31 mouse cellular contexts compared by ENCODE assay signal in the genomic region with DNA sequence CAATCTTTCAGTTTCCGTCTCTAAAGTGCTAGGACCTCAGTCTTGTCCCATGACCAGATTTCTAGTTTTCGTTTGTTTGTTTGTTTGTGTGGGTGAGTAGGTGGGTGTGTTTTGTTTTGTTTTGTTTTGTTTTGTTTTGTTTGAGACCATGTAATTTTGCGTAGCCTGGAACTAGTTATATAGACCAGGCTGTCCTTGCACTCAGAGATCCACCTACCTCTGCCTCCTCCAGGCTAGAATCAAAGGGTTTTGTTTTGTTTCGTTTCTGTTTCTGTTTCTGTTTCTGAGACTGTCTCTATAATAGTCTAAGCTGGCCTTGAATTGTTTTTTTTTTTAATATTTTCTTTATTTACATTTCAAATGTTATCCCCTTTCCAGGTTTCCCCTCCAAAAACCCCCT. TPM values are rescaled to one million over a fixed set of nuclear protein-coding genes. Genes with fewer than 3 reads are reported as not detected.
DNase-seq lines count a peak whose midpoint lies in the region; ATAC-seq and TF ChIP-seq lines count a peak whose summit lies in the region.
"Had no signal": no experiment of that assay in that cellular context is flagged by ENCODE, and none has a peak within 500 bp of the region (broad histone marks: within the 10 kb centered on the region; RNA-seq: fewer than 3 reads in every experiment).

No protein-coding gene starts in this region.

- TF ChIP-seq EP300 in stomach, postnatal 0 days (optimal IDR thresholded peaks at IDR 0.05) = no peak

- no peak overlapping the region for H3K4me3 ChIP-seq in myocyte
- no peak overlapping the region for H3K4me3 ChIP-seq in forebrain, embryonic 16.5 days (replicated peaks; ENCODE audit: low read length)
- no peak overlapping the region for H3K4me3 ChIP-seq in stomach, postnatal 0 days (ENCODE audit: low read depth, low read length)
- H3K4me3 ChIP-seq: embryonic facial prominence, embryonic 10.5 days; embryonic facial prominence, embryonic 13.5 days; erythroblast, embryonic 14.5 days; forebrain, embryonic 12.5 days; forebrain, embryonic 15.5 days; heart, embryonic 12.5 days; heart, embryonic 15.5 days; hindbrain, embryonic 10.5 days; hindbrain, embryonic 13.5 days had no signal

- TF ChIP-seq CTCF in stomach, postnatal 0 days (IDR thresholded peaks at IDR 0.05; ENCODE audit: low read depth) = no peak

- H3K9me3 ChIP-seq in forebrain, embryonic 16.5 days (ENCODE audit: control insufficient read depth, low read length) = no peaks in the 10 kb centered on the region
- H3K9me3 ChIP-seq in stomach, postnatal 0 days (ENCODE audit: control insufficient read depth, low read length) = no peaks in the 10 kb centered on the region
- H3K9me3 ChIP-seq: embryonic facial prominence, embryonic 10.5 days; embryonic facial prominence, embryonic 13.5 days; forebrain, embryonic 12.5 days; forebrain, embryonic 15.5 days; G1E; heart, embryonic 12.5 days; heart, embryonic 15.5 days; hindbrain, embryonic 10.5 days; hindbrain, embryonic 13.5 days had no signal

- no peak overlapping the region for H3K9ac ChIP-seq in forebrain, embryonic 16.5 days (replicated peaks; ENCODE audit: low read depth, low read length)
- H3K9ac ChIP-seq in stomach, postnatal 0 days (ENCODE audit: low read length) = no peak overlapping the region
- H3K9ac ChIP-seq: embryonic facial prominence, embryonic 13.5 days; forebrain, embryonic 12.5 days; forebrain, embryonic 15.5 days; heart, embryonic 12.5 days; heart, embryonic 15.5 days; hindbrain, embryonic 13.5 days had no signal

- WGBS in forebrain, embryonic 16.5 days = 88% methylated on average over 4 of the region's 4 CpGs
- WGBS in stomach, postnatal 0 days = 89% methylated on average over 4 of the region's 4 CpGs

- no peaks in the 10 kb centered on the region for H3K4me1 ChIP-seq in forebrain, embryonic 16.5 days (replicated peaks; ENCODE audit: control insufficient read depth, insufficient read depth, low read length)
- no peaks in the 10 kb centered on the region for H3K4me1 ChIP-seq in stomach, postnatal 0 days (replicated peaks; ENCODE audit: control insufficient read depth, insufficient read depth)
- H3K4me1 ChIP-seq: embryonic facial prominence, embryonic 10.5 days; embryonic facial prominence, embryonic 13.5 days; forebrain, embryonic 12.5 days; forebrain, embryonic 15.5 days; heart, embryonic 12.5 days; heart, embryonic 15.5 days; hindbrain, embryonic 10.5 days; hindbrain, embryonic 13.5 days had no signal

- H3K27me3 ChIP-seq in myocyte (ENCODE audit: control insufficient read depth, insufficient read depth, insufficient read length) = peaks cover 32% of the 10 kb centered on the region
- no peaks in the 10 kb centered on the region for H3K27me3 ChIP-seq in forebrain, embryonic 16.5 days (replicated peaks; ENCODE audit: control insufficient read depth, insufficient read depth, low read length)
- no peaks in the 10 kb centered on the region for H3K27me3 ChIP-seq in stomach, postnatal 0 days (ENCODE audit: control insufficient read depth, insufficient read depth, low read length)
- H3K27me3 ChIP-seq: embryonic facial prominence, embryonic 13.5 days; forebrain, embryonic 12.5 days; forebrain, embryonic 15.5 days; heart, embryonic 15.5 days had no signal

- TF ChIP-seq POLR2A in myocyte (IDR thresholded peaks at IDR 0.05; ENCODE audit: insufficient read length, low read depth) = no peak

- no peak overlapping the region for H3K27ac ChIP-seq in forebrain, embryonic 16.5 days (ENCODE audit: low read length)
- no peak overlapping the region for H3K27ac ChIP-seq in stomach, postnatal 0 days (replicated peaks)
- H3K27ac ChIP-seq: embryonic facial prominence, embryonic 10.5 days; embryonic facial prominence, embryonic 13.5 days; forebrain, embryonic 12.5 days; forebrain, embryonic 15.5 days; heart, embryonic 15.5 days; hindbrain, embryonic 10.5 days; hindbrain, embryonic 13.5 days had no signal

- H3K79me2 ChIP-seq in myocyte (ENCODE audit: control insufficient read depth, insufficient read depth) = no peaks in the 10 kb centered on the region

- DNase-seq in CD4-positive, CD25-positive, alpha-beta regulatory T cell, adult 2 months (ENCODE audit: low read depth, low spot score) = peak; percentile 52
- no peak for DNase-seq in lung, postnatal 4 days
- DNase-seq in layer of hippocampus, adult 11-12 months (ENCODE audit: low spot score) = no peak
- DNase-seq in stomach, postnatal 0 days (ENCODE audit: low spot score) = no peak
- DNase-seq: adrenal gland, adult 2 months; adrenal gland, postnatal 14 days; cerebellum, adult 11-12 months; cerebellum, adult 8-10 months; cerebellum, postnatal 10 days; cerebellum, postnatal 36 days; embryo, embryonic 11 days; gastrocnemius, postnatal 10 days; heart, adult 11 months; heart, postnatal 10 days; heart, postnatal 36 days had no signal

- no peaks in the 10 kb centered on the region for H3K36me3 ChIP-seq in myocyte (ENCODE audit: control insufficient read depth, insufficient read depth)
- no peaks in the 10 kb centered on the region for H3K36me3 ChIP-seq in forebrain, embryonic 16.5 days (ENCODE audit: control insufficient read depth, insufficient read depth)
- H3K36me3 ChIP-seq in stomach, postnatal 0 days (ENCODE audit: control insufficient read depth, insufficient read depth, low read length) = no peaks in the 10 kb centered on the region
- H3K36me3 ChIP-seq: embryonic facial prominence, embryonic 10.5 days; embryonic facial prominence, embryonic 13.5 days; forebrain, embryonic 12.5 days; forebrain, embryonic 15.5 days; G1E; heart, embryonic 12.5 days; heart, embryonic 15.5 days; hindbrain, embryonic 10.5 days; hindbrain, embryonic 13.5 days had no signal

- ATAC-seq in activated CD4-positive, CD25-positive, alpha-beta regulatory T cell, adult 4 months = peak; percentile 77
- ATAC-seq in forebrain, embryonic 16.5 days = no peak
- ATAC-seq in stomach, postnatal 0 days (ENCODE audit: low FRiP score, low TSS enrichment) = no peak
- ATAC-seq: forebrain, embryonic 15.5 days; hindbrain, embryonic 16.5 days; intestine, postnatal 0 days; Patski had no signal

- peak overlapping the region; percentile 30 for H3K4me2 ChIP-seq in myocyte (ENCODE audit: low read depth)
- H3K4me2 ChIP-seq in forebrain, embryonic 16.5 days (ENCODE audit: low read length) = no peak overlapping the region
- H3K4me2 ChIP-seq in stomach, postnatal 0 days (replicated peaks; ENCODE audit: low read depth) = no peak overlapping the region
- H3K4me2 ChIP-seq: embryonic facial prominence, embryonic 13.5 days; forebrain, embryonic 12.5 days; forebrain, embryonic 15.5 days; heart, embryonic 12.5 days; heart, embryonic 15.5 days; hindbrain, embryonic 13.5 days had no signal

- no peak overlapping the region for H3ac ChIP-seq in myocyte (ENCODE audit: control insufficient read depth, insufficient read length)

TF ChIP-seq in myocyte, 11 proteins besides CTCF, POLR2A, EP300 and RAD21:
- TF ChIP-seq E2F4 (IDR thresholded peaks at IDR 0.05; ENCODE audit: insufficient read depth) (no peak), MYOD1 (IDR thresholded peaks at IDR 0.05; ENCODE audit: control insufficient read depth in 1 of 3, insufficient read length in 2 of 3, low read depth in 2 of 3) (no peak), MAX (IDR thresholded peaks at IDR 0.05; ENCODE audit: low read depth) (no peak), MYOG (IDR thresholded peaks at IDR 0.05; ENCODE audit: control insufficient read depth in 1 of 3, insufficient read depth in 1 of 3, insufficient read length in 2 of 3, low read depth in 2 of 3) (no peak), CEBPB (IDR thresholded peaks at IDR 0.05; ENCODE audit: insufficient read depth, poor library complexity, severe bottlenecking) (no peak), REST (IDR thresholded peaks at IDR 0.05; ENCODE audit: insufficient read depth, insufficient read length) (no peak), TCF3 (IDR thresholded peaks at IDR 0.05; ENCODE audit: insufficient read length, low read depth) (no peak), SRF (IDR thresholded peaks at IDR 0.05; ENCODE audit: control insufficient read depth, insufficient read length, low read depth) (no peak), POLR2AphosphoS2 (IDR thresholded peaks at IDR 0.05; ENCODE audit: insufficient read length, low read depth) (no peak), TCF12 (IDR thresholded peaks at IDR 0.05; ENCODE audit: insufficient read depth, poor library complexity, severe bottlenecking) (no peak), USF1 (IDR thresholded peaks at IDR 0.05; ENCODE audit: low read depth) (no peak)

RNA-seq across cellular contexts. Expression of gene Zfp629, which starts 30.8 kb away (rescaled TPM):
- under 1 TPM in 1 of 2 experiments, not detected in 1; 0.18 TPM for polyA plus RNA-seq in activated CD4-positive, CD25-positive, alpha-beta regulatory T cell, adult 4 months (2017; shearing (Covaris generic))
- polyA plus RNA-seq in myocyte (2012; fragmentation: generic; extraction: Trizol) = 6.3 TPM
- polyA plus RNA-seq in forebrain, embryonic 16.5 days (2015; fragmentation: Nextera tagmentation; extraction: Ambion mirVana) = 19.4 and 20.4 TPM in 2 replicates
- 3.6 and 3.7 TPM in 2 replicates for polyA plus RNA-seq in stomach, postnatal 0 days (2015; fragmentation: Nextera tagmentation; extraction: Ambion mirVana)

RNA-seq across cellular contexts. Expression of gene Rnf40, which starts 57.8 kb away (rescaled TPM):
- polyA plus RNA-seq in activated CD4-positive, CD25-positive, alpha-beta regulatory T cell, adult 4 months (2017; shearing (Covaris generic)) = 10 to 100 TPM; 25.3 to 26.1 TPM
- 32.2 TPM for polyA plus RNA-seq in myocyte (2012; fragmentation: generic; extraction: Trizol)
- 54.1 and 62.7 TPM in 2 replicates for polyA plus RNA-seq in forebrain, embryonic 16.5 days (2015; fragmentation: Nextera tagmentation; extraction: Ambion mirVana)
- polyA plus RNA-seq in stomach, postnatal 0 days (2015; fragmentation: Nextera tagmentation; extraction: Ambion mirVana) = 17.1 and 18.7 TPM in 2 replicates

RNA-seq across cellular contexts. Expression of gene Ccdc189, which starts 58.0 kb away (rescaled TPM):
- 1 to 10 TPM in 1 of 2 experiments, under 1 TPM in 1; 0.57 to 1.4 TPM for polyA plus RNA-seq in activated CD4-positive, CD25-positive, alpha-beta regulatory T cell, adult 4 months (2017; shearing (Covaris generic))
- 6.1 TPM for polyA plus RNA-seq in myocyte (2012; fragmentation: generic; extraction: Trizol)
- 10.0 and 10.3 TPM in 2 replicates for polyA plus RNA-seq in forebrain, embryonic 16.5 days (2015; fragmentation: Nextera tagmentation; extraction: Ambion mirVana)
- polyA plus RNA-seq in stomach, postnatal 0 days (2015; fragmentation: Nextera tagmentation; extraction: Ambion mirVana) = 3.5 and 3.6 TPM in 2 replicates
